Mouse (Mus musculus): ENCODE results near the gene Fam162a.
"Not testable (repeated sequence)": the region's sequence is repeated elsewhere in the genome, so short reads cannot be mapped to it uniquely, and the experiment has no call there.

Fam162a gene

DNA sequence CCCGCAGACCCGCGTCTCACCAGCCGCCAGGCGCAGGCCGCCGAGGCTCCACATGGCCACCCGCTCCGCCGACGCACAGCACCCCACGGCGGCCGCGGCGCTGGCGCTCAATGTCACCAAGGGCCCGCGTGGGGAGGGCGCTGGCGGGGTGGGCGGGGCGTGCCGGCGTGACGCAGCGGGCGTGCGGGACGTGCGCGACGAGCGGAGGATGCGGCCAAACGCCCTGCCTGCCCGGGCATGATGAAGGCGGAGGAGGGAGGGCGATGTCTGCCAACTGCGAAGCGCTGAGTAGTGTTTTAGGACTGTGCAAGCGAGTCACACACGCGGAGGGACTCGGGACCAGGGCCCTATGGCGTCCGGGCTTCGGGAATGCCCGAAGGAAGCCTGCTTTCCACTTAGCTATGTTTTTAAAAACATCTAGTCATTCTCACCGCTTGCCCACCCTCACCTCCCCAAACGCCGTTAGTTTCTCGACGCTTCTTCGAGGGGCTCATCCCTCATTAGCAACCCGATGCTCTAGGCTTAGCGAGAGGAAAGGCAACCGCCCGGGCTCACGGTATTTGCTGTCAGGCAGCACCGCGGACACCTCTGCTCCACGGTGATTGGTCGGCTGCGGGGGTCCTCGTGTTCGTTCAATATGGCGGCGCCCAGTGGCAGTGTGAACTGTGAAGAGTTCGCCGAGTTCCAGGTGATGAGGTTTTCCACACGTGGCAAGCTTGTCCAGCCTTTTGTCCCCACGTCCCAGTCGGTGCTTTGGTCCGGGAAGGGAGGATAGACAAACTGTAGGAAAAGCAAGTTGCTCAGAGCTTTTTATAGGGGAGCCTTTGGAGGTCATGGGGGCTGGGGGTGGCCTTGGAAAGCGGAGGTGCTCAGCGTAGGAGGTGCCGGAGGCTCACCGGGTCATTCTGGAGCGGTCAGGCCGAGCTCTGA, at the start of gene Fam162a, which contains the start of gene Ccdc58:
Fam162a (minus strand) TSS at position 145 of the 930 bp plus-strand sequence.
Ccdc58 (plus strand) TSS at position 236 of the 930 bp plus-strand sequence.
- DNase-seq, result peak; percentile 96

- not testable (repeated sequence) for DNase-seq
Observed at GRCm38 (mm10) chr16:36115751-36116150, 44.4 kb upstream of the Fam162a start.

DNA sequence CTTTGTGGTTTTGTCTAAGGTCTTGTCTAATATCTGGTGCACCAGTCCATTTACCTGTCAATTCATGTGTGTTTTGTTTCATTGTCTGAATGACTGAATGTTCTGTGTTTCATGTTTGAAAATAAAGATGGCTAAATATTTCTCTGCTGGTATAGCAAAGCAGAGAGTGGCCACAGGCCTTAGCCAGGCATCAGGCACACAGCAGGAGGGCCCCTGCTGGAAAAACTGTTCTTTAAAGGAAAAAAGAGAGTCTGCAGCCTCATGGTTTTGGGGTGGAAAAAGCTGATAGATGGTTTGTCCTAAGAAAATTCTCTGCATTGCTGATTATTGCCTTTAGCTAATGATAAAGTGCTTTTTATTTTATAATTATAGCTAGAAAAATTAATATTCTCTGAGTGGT, 40.1 kb upstream of the Fam162a start:
- DNase-seq, result not testable (repeated sequence)

DNA sequence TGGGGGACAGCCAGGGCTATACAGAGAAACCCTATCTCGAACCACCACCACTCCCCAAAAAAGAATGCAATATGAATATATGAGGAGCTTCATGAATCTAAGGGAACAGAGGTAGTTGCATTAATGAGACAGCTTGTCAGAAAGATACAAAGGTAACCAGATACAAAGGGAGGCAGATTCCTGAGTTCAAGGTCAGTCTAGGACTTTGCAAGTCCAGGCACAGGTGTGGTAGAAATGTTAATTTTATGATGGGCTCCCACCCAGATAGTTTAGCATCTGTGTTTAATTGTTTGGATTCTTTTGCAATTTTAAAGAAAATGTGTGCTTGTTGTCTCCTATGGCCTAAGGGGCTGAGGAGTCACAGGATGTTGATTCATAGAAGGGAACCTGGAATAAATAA, 30.8 kb upstream of the Fam162a start:
- no peak for DNase-seq

DNA sequence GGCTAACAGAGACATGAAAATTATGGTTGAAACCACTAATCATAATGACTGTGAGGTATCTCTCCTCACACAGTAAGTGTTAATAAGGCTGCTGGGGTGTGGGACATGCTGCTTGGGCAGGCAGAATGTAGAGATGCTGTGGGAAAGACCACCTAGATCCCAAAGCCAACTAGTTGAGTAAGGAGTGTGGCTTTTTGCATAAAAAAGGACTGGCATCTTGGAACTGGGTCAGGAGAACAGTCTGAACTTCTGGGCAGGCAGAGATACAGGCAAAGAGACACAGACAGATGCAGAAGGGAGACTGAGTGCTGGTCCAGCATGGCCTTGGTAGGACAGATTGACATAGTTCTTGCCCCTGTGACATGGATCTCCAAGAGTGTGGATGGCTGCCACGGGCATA, 30.1 kb upstream of the Fam162a start:
- no peak for DNase-seq

- not testable (repeated sequence) for DNase-seq
Observed at GRCm38 (mm10) chr16:36097813-36098499, 26.6 kb upstream of the Fam162a start.

- DNase-seq, result no peak
Observed at GRCm38 (mm10) chr16:36094079-36094478, 22.7 kb upstream of the Fam162a start.

DNA sequence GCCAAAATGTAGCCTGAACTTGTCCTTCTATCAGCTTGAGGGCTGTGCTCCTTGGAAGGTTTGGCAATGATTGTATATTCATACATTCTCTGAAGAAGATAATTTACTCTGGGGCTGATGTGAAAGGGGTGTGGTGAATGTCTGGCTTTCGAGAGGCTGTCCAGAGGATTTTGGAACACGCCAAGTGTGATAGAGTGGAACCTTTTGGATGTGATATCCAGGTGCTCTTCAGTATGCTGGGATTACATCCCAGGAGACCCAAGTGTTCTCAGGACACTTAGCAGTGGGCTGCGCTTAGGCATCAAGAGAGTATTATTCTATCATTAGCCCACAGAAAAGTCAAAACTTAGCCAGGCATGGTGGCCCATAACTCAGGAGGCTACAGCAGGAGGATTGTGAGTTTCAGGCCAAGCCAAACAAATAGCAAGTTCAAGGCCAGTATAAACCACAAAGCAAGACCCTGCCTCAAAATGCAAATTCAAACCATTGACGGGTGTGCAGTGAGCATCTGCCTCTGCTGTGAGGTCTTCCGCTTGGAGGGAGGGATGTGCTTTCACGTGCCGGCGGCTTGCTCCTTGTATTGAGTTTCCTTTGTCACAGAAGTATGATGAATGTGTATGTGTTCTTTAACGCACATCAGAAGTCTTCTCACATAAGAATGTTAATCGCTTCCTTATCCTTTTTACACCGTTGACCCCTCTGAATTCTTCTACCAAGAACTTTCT, 19.6 kb upstream of the Fam162a start:
- DNase-seq, result no peak

DNA sequence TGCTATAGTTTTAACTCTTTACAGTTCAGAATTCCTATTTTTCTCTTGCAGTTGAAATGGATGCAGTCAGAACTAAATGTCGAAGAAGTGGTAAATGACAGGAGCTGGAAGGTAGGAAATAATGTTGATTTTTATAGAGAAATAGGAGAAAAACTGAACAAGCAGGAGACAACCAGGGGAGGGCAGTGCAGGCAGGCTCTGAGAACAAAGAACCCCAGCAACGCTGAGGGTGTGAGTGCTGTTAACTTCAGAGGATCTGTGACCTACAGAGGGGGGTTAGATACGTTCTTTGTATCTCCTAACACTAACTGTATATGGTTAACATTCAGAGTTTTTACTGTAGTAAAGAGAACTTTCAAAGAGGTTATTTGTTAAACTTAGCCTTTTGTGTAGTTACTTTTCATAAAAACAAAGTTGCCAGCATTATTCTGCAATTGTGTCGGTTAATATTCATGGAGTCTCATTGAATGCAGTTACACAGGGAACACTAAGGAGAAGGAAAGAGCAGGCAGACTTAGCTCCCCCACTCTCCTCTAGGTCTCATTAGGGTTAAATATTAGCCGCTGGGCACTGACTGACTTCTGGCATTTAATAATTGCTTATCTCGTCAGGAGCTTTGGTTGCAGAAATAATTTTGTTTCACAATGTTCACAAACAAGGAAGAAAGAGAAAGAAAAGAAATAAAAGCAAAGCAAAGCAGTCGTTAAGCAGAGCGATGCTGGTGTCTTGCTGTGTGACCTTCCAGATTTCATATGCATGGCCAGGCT, 18.6 kb upstream of the Fam162a start:
- peak; percentile 27 to 53 for DNase-seq

GRCm38 (mm10) chr16:36089065-36089464, 17.7 kb upstream of the Fam162a start:
- DNase-seq, result peak; percentile 40 to 61

- DNase-seq, result peak; percentile 22 to 63
Observed at GRCm38 (mm10) chr16:36087846-36088245, 16.5 kb upstream of the Fam162a start.

DNA sequence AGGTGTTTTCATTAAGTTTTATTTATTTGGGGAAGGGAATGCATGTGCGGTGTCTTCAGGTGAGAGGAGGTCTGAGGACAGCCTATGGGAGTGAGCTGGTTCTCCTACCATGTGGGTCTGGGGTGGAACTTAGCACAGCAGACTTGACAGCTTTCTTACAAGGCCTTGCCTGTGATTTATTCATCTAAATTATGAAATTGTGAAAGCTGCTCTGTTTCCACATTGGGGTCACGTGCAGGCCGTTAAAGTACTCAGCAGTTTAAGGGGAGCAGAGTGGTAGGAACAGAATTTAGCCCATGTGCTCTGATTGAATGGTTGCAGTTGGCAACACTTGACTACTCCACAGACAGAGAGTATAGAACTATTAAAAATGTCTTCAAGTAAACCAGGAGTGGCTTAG, 8.5 kb upstream of the Fam162a start:
- DNase-seq, result no peak

- no peak for DNase-seq
Observed at GRCm38 (mm10) chr16:36074772-36075171, 3.4 kb upstream of the Fam162a start.

GRCm38 (mm10) chr16:36072410-36073011, 1.1 kb upstream of the Fam162a start:
- no peak for DNase-seq

DNA sequence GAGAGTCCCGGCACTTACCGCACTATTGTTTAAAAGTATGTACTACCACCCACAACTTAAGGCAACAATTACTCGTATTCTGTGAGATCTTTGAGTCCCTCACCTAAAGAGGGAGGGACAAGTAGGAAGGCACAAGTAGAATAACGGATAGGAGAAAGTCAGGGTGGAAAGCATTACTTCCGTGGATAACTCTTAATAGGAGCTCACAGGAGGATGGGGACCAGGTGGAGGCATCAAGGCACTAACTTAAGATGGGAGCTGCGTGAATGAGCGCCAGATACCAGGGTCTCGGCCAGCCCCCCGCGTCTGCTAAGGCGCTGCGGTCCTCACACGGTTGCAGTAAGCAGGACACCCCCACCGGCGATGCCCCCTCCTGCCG, 334 bp downstream of the Fam162a start:
- DNase-seq, result no peak

- DNase-seq, result no peak
Observed at GRCm38 (mm10) chr16:36069819-36070575, 1.4 kb downstream of the Fam162a start.

- DNase-seq, result no peak
Observed at GRCm38 (mm10) chr16:36068356-36068755, 3.0 kb downstream of the Fam162a start.

GRCm38 (mm10) chr16:36067694-36068093, 3.7 kb downstream of the Fam162a start:
- no peak for DNase-seq

GRCm38 (mm10) chr16:36064904-36065303, 6.5 kb downstream of the Fam162a start:
- no peak for DNase-seq

DNA sequence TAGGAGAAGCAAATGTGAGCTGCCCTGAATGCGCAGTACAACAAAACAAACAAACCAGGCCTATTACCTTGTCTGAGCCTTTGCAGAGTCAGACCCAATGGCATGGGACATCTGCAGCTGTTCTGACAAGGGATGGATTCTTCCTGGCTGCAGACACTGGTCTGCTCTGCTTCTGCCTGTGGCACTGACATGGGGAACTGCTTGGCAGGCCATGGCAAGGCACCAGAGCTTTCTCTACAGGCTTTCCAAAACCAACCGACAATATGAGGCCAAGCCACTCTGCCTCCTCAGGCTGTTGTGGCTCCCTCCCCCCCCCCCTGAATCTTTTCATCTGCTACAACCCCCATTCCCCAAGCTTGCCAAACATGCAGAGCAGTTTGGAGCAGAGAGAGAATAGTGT, 8.1 kb downstream of the Fam162a start:
- DNase-seq, result no peak

DNA sequence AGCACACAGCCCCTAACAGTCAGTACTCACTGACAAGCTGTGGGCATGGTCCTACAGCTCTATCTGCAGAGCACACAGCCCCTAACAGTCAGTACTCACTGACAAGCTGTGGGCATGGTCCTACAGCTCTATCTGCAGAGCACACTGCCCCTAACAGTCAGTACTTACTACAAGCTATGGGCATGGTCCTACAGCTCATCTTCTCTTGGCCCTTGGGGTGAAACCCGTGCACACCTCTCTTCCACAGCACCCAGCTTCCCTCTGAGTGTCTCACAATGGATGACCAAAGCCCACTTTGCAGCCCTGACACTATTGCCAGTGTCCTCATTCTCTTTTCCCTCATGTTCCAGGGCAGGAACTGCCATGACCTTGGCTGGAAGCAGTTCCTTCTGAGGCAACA, 8.9 kb downstream of the Fam162a start:
- not testable (repeated sequence) for DNase-seq
